Mouse (Mus musculus): ENCODE results near the gene Ubqln1. TPM values are rescaled to one million over a fixed set of nuclear protein-coding genes. Genes with fewer than 3 reads are reported as not detected.

Gene Ubqln1
- polyA plus RNA-seq, 1 experiment from 2014 or later, result 71.6 TPM

- Histone ChIP-seq H3K36me3 (ENCODE audit: control insufficient read depth, insufficient read depth, low read length) (peaks cover 15% of the 10 kb centered on the region), H3K9me3 (replicated peaks; ENCODE audit: control insufficient read depth, low read length) (no peaks in the 10 kb centered on the region), H3K4me3 (ENCODE audit: low read depth, low read length) (no peak overlapping the region), H3K9ac (ENCODE audit: low read depth, low read length) (no peak overlapping the region), H3K27ac (ENCODE audit: low read depth, low read length) (no peak overlapping the region), H3K4me2 (no peak overlapping the region), H3K4me1 (ENCODE audit: control insufficient read depth, insufficient read depth, low read length) (peaks cover 5% of the 10 kb centered on the region; the same call in 1 of the 2 replicates), H3K27me3 (ENCODE audit: control insufficient read depth, insufficient read depth, low read length) (no peaks in the 10 kb centered on the region)
- WGBS (ENCODE audit: insufficient replicate concordance), result 92% methylated on average over 3 of the region's 3 CpGs
- ATAC-seq (replicated peaks; ENCODE audit: insufficient number of reproducible peaks, low FRiP score, low TSS enrichment), result no peak
These were observed 22.2 kb downstream of the Ubqln1 start for GRCm38 (mm10) chr13:58193221-58193620.

- 91% methylated on average over 6 of the region's 6 CpGs for WGBS (ENCODE audit: insufficient replicate concordance)
- peaks cover 15% of the 10 kb centered on the region for H3K36me3 ChIP-seq (ENCODE audit: control insufficient read depth, insufficient read depth, low read length)
- H3K4me3 ChIP-seq (ENCODE audit: low read depth, low read length), result no peak overlapping the region
- H3K4me2 ChIP-seq, result no peak overlapping the region
- no peaks in the 10 kb centered on the region for H3K9me3 ChIP-seq (replicated peaks; ENCODE audit: control insufficient read depth, low read length)
- H3K27ac ChIP-seq (ENCODE audit: low read depth, low read length), result no peak overlapping the region
- H3K9ac ChIP-seq (ENCODE audit: low read depth, low read length), result no peak overlapping the region
- no peaks in the 10 kb centered on the region for H3K27me3 ChIP-seq (ENCODE audit: control insufficient read depth, insufficient read depth, low read length)
- no peak for ATAC-seq (replicated peaks; ENCODE audit: insufficient number of reproducible peaks, low FRiP score, low TSS enrichment)
- no peaks in the 10 kb centered on the region for H3K4me1 ChIP-seq (ENCODE audit: control insufficient read depth, insufficient read depth, low read length)
These were observed 23.3 kb downstream of the Ubqln1 start for GRCm38 (mm10) chr13:58192146-58192545.

GRCm38 (mm10) chr13:58191516-58191915 is 23.9 kb downstream of the Ubqln1 start:
- Histone ChIP-seq H3K36me3 (ENCODE audit: control insufficient read depth, insufficient read depth, low read length) (peaks cover 15% of the 10 kb centered on the region), H3K9ac (ENCODE audit: low read depth, low read length) (no peak overlapping the region), H3K4me3 (ENCODE audit: low read depth, low read length) (no peak overlapping the region), H3K4me2 (no peak overlapping the region), H3K27ac (ENCODE audit: low read depth, low read length) (no peak overlapping the region), H3K4me1 (ENCODE audit: control insufficient read depth, insufficient read depth, low read length) (no peaks in the 10 kb centered on the region), H3K27me3 (ENCODE audit: control insufficient read depth, insufficient read depth, low read length) (no peaks in the 10 kb centered on the region), H3K9me3 (replicated peaks; ENCODE audit: control insufficient read depth, low read length) (no peaks in the 10 kb centered on the region)
- 96% methylated on average over 14 of the region's 14 CpGs for WGBS (ENCODE audit: insufficient replicate concordance)
- no peak for ATAC-seq (replicated peaks; ENCODE audit: insufficient number of reproducible peaks, low FRiP score, low TSS enrichment)

GRCm38 (mm10) chr13:58189473-58189872 is 26.0 kb downstream of the Ubqln1 start:
- Histone ChIP-seq H3K9ac (ENCODE audit: low read depth, low read length) (no peak overlapping the region), H3K4me1 (ENCODE audit: control insufficient read depth, insufficient read depth, low read length) (no peaks in the 10 kb centered on the region), H3K27me3 (ENCODE audit: control insufficient read depth, insufficient read depth, low read length) (no peaks in the 10 kb centered on the region), H3K4me3 (ENCODE audit: low read depth, low read length) (no peak overlapping the region), H3K27ac (ENCODE audit: low read depth, low read length) (no peak overlapping the region), H3K36me3 (ENCODE audit: control insufficient read depth, insufficient read depth, low read length) (peaks cover 15% of the 10 kb centered on the region), H3K9me3 (replicated peaks; ENCODE audit: control insufficient read depth, low read length) (no peaks in the 10 kb centered on the region), H3K4me2 (no peak overlapping the region)
- 79% methylated on average over 5 of the region's 5 CpGs for WGBS (ENCODE audit: insufficient replicate concordance)
- ATAC-seq (replicated peaks; ENCODE audit: insufficient number of reproducible peaks, low FRiP score, low TSS enrichment), result no peak

GRCm38 (mm10) chr13:58188412-58188811 is 27.0 kb downstream of the Ubqln1 start:
- H3K9ac ChIP-seq (ENCODE audit: low read depth, low read length), result no peak overlapping the region
- peaks cover 15% of the 10 kb centered on the region for H3K36me3 ChIP-seq (ENCODE audit: control insufficient read depth, insufficient read depth, low read length)
- no peaks in the 10 kb centered on the region for H3K9me3 ChIP-seq (replicated peaks; ENCODE audit: control insufficient read depth, low read length)
- no peaks in the 10 kb centered on the region for H3K27me3 ChIP-seq (ENCODE audit: control insufficient read depth, insufficient read depth, low read length)
- no peak for ATAC-seq (replicated peaks; ENCODE audit: insufficient number of reproducible peaks, low FRiP score, low TSS enrichment)
- WGBS (ENCODE audit: insufficient replicate concordance), result 61% methylated on average over 4 of the region's 4 CpGs
- no peaks in the 10 kb centered on the region for H3K4me1 ChIP-seq (ENCODE audit: control insufficient read depth, insufficient read depth, low read length)
- no peak overlapping the region for H3K4me2 ChIP-seq
- no peak overlapping the region for H3K4me3 ChIP-seq (ENCODE audit: low read depth, low read length)
- no peak overlapping the region for H3K27ac ChIP-seq (ENCODE audit: low read depth, low read length)

- no peak overlapping the region for H3K4me3 ChIP-seq (ENCODE audit: low read depth, low read length)
- no peak overlapping the region for H3K4me2 ChIP-seq
- peaks cover 15% of the 10 kb centered on the region for H3K36me3 ChIP-seq (ENCODE audit: control insufficient read depth, insufficient read depth, low read length)
- no peak overlapping the region for H3K27ac ChIP-seq (ENCODE audit: low read depth, low read length)
- H3K27me3 ChIP-seq (ENCODE audit: control insufficient read depth, insufficient read depth, low read length), result no peaks in the 10 kb centered on the region
- no peak overlapping the region for H3K9ac ChIP-seq (ENCODE audit: low read depth, low read length)
- WGBS (ENCODE audit: insufficient replicate concordance), result 87% methylated on average over 3 of the region's 3 CpGs
- no peaks in the 10 kb centered on the region for H3K9me3 ChIP-seq (replicated peaks; ENCODE audit: control insufficient read depth, low read length)
- H3K4me1 ChIP-seq (ENCODE audit: control insufficient read depth, insufficient read depth, low read length), result no peaks in the 10 kb centered on the region
- no peak for ATAC-seq (replicated peaks; ENCODE audit: insufficient number of reproducible peaks, low FRiP score, low TSS enrichment)
These were observed 27.7 kb downstream of the Ubqln1 start for GRCm38 (mm10) chr13:58187751-58188150.

- Histone ChIP-seq H3K9me3 (replicated peaks; ENCODE audit: control insufficient read depth, low read length) (no peaks in the 10 kb centered on the region), H3K4me2 (no peak overlapping the region), H3K9ac (ENCODE audit: low read depth, low read length) (no peak overlapping the region), H3K27me3 (ENCODE audit: control insufficient read depth, insufficient read depth, low read length) (no peaks in the 10 kb centered on the region), H3K4me3 (ENCODE audit: low read depth, low read length) (no peak overlapping the region), H3K36me3 (ENCODE audit: control insufficient read depth, insufficient read depth, low read length) (peaks cover 11% of the 10 kb centered on the region), H3K4me1 (ENCODE audit: control insufficient read depth, insufficient read depth, low read length) (no peaks in the 10 kb centered on the region), H3K27ac (ENCODE audit: low read depth, low read length) (no peak overlapping the region)
- no peak for ATAC-seq (replicated peaks; ENCODE audit: insufficient number of reproducible peaks, low FRiP score, low TSS enrichment)
- WGBS (ENCODE audit: insufficient replicate concordance), result 81% methylated on average over 8 of the region's 8 CpGs
These were observed 29.2 kb downstream of the Ubqln1 start for GRCm38 (mm10) chr13:58186281-58186680.

- H3K4me2 ChIP-seq, result no peak overlapping the region
- H3K27ac ChIP-seq (ENCODE audit: low read depth, low read length), result no peak overlapping the region
- no peak overlapping the region for H3K4me3 ChIP-seq (ENCODE audit: low read depth, low read length)
- no peak overlapping the region for H3K9ac ChIP-seq (ENCODE audit: low read depth, low read length)
- no peak for ATAC-seq (replicated peaks; ENCODE audit: insufficient number of reproducible peaks, low FRiP score, low TSS enrichment)
- no peaks in the 10 kb centered on the region for H3K27me3 ChIP-seq (ENCODE audit: control insufficient read depth, insufficient read depth, low read length)
- peaks cover 9% of the 10 kb centered on the region for H3K36me3 ChIP-seq (ENCODE audit: control insufficient read depth, insufficient read depth, low read length)
- WGBS (ENCODE audit: insufficient replicate concordance), result 86% methylated on average over 3 of the region's 3 CpGs
- no peaks in the 10 kb centered on the region for H3K4me1 ChIP-seq (ENCODE audit: control insufficient read depth, insufficient read depth, low read length)
- H3K9me3 ChIP-seq (replicated peaks; ENCODE audit: control insufficient read depth, low read length), result no peaks in the 10 kb centered on the region
These were observed 31.3 kb downstream of the Ubqln1 start for GRCm38 (mm10) chr13:58184111-58184510.

- Histone ChIP-seq H3K4me3 (ENCODE audit: low read depth, low read length) (no peak overlapping the region), H3K9ac (ENCODE audit: low read depth, low read length) (no peak overlapping the region), H3K4me2 (no peak overlapping the region), H3K36me3 (ENCODE audit: control insufficient read depth, insufficient read depth, low read length) (peaks cover 14% of the 10 kb centered on the region), H3K27me3 (ENCODE audit: control insufficient read depth, insufficient read depth, low read length) (no peaks in the 10 kb centered on the region), H3K27ac (ENCODE audit: low read depth, low read length) (no peak overlapping the region), H3K4me1 (ENCODE audit: control insufficient read depth, insufficient read depth, low read length) (no peaks in the 10 kb centered on the region), H3K9me3 (replicated peaks; ENCODE audit: control insufficient read depth, low read length) (no peaks in the 10 kb centered on the region)
- WGBS (ENCODE audit: insufficient replicate concordance), result 87% methylated on average over 14 of the region's 14 CpGs
- no peak for ATAC-seq (replicated peaks; ENCODE audit: insufficient number of reproducible peaks, low FRiP score, low TSS enrichment)
These were observed 33.6 kb downstream of the Ubqln1 start for GRCm38 (mm10) chr13:58181607-58182551.
